Mouse (Mus musculus) lung, postnatal 0 days (tissue): ENCODE data around the gene Jmjd8. TPM values are rescaled to one million over a fixed set of nuclear protein-coding genes. Genes with fewer than 3 reads are reported as not detected.

Source experiments
- ATAC-seq: fragments of 200-750 bp; cut with Nextera tagmentation; 2 replicates; pipeline ENCODE4 v1.8.0; 2017; ENCODE audit warnings: moderate library complexity
- DNase-seq: peaks from one replicate; pipeline ENCODE4 v3.0.0-alpha.2; 2016; ENCODE audit warnings: low spot score
- H3K27ac ChIP-seq: fragments of 300-500 bp; sonication (generic); 2 replicates; pipeline ENCODE4 v1.5.1; 2014; ENCODE audit warnings: antibody characterized with exemption, mild to moderate bottlenecking, low read length, mixed read lengths
- H3K27me3 ChIP-seq: fragments of 300-500 bp; sonication (generic); replicated peaks from 2 replicates; pipeline ENCODE4 v1.6.1; 2014; ENCODE audit warnings: low read length, mixed read lengths; ENCODE audit not compliant: insufficient read depth
- H3K36me3 ChIP-seq: fragments of 300-500 bp; sonication (generic); 2 replicates; pipeline ENCODE4 v1.6.1; 2014; ENCODE audit warnings: low read length, mixed read lengths; ENCODE audit not compliant: insufficient read depth
- H3K4me1 ChIP-seq: fragments of 300-500 bp; sonication (generic); 2 replicates; pipeline ENCODE4 v1.6.1; 2014; ENCODE audit warnings: antibody characterized with exemption, low read depth, low read length, mixed read lengths; ENCODE audit not compliant: insufficient read depth
- H3K4me2 ChIP-seq: fragments of 300-500 bp; sonication (generic); replicated peaks from 2 replicates; pipeline ENCODE4 v1.6.1; 2014; ENCODE audit warnings: low read depth, mild to moderate bottlenecking, low read length, moderate library complexity, mixed read lengths
- H3K4me3 ChIP-seq: fragments of 300-500 bp; sonication (generic); 2 replicates; pipeline ENCODE4 v1.5.1; 2014; ENCODE audit warnings: low read depth, low read length
- H3K9ac ChIP-seq: fragments of 300-500 bp; sonication (generic); replicated peaks from 2 replicates; pipeline ENCODE4 v1.6.1; 2014; ENCODE audit warnings: low read depth, mild to moderate bottlenecking
- H3K9me3 ChIP-seq: fragments of 300-500 bp; sonication (generic); 2 replicates; pipeline ENCODE4 v1.6.1; 2016; ENCODE audit warnings: low read length, mixed read lengths
- CTCF ChIP-seq: IDR thresholded peaks from 2 replicates; pipeline ENCODE4 v1.5.1; 2016; ENCODE audit warnings: antibody characterized with exemption, mild to moderate bottlenecking
- EP300 ChIP-seq: IDR thresholded peaks from 2 replicates; pipeline ENCODE4 v1.6.1; 2016; ENCODE audit warnings: antibody characterized with exemption, mild to moderate bottlenecking, control low read depth
- WGBS: fragments of 180-500 bp; shearing (Covaris S2); extraction: QIAGEN DNeasy Blood & Tissue Kit; methylation state at CpG from one replicate; pipeline ENCODE4 v1.1.7; 2014; 5-methylcytosine and 5-hydroxymethylcytosine counted together
- polyA plus RNA-seq: library from polyadenylated mRNA; unstranded; fragments of >200 nt; fragmentation: Nextera tagmentation; extraction: Ambion mirVana; gene quantifications from 2 replicates; pipeline ENCODE4 v1.2.1, GENCODE M21; 2015

Jmjd8 gene
- polyA plus RNA-seq, 1 experiment from 2014 or later = 28.0 TPM

DNA sequence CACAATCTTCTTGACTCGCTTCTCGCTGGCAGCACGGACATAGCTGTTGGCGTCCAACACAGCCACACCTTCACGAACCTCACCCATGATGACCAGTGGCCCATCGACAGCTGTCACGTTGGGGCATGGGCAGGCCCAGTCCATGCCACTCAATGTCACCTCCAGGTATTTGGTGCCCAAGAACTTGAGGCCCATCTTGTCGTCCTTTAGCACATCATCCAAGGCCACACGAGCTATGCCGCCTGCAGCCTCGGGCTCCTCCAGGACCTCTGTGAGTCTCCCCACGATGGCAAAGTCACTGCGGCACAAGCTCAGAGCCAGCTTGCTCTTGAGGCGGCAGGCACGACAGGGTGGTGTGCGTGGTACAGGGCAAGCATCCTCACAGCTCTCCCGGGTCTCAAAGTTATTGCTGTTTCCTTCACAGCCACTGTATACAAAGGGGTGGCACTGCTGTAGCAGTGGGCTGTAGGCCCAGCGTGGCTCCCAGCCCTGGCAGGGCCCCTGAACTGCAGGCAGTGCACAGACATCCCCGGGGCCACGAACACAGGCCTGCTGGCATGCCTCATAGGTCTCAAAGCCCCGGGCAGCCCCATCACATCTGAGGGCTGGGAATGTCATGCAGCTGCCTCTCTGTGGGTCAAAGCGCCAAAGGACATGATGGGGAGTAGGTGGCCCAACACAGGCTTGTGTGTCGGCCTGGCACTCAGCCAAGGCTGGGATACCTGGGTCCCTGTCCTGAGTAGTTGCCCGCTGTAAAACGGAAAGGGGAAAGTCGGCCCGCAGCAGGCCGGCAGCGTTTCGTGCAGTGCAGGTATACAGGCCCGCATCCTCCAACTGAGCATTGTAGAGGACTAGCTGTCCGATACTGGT is 49.3 kb downstream of the Jmjd8 start:
- WGBS = 90% methylated on average over 32 of the region's 32 CpGs
- Histone ChIP-seq H3K9me3 (no peaks in the 10 kb centered on the region), H3K27me3 (no peaks in the 10 kb centered on the region), H3K4me2 (no peak overlapping the region), H3K9ac (no peak overlapping the region), H3K4me1 (peaks cover 6% of the 10 kb centered on the region; the same call in 1 of the 2 replicates), H3K4me3 (no peak overlapping the region), H3K36me3 (no peaks in the 10 kb centered on the region; the same call in 1 of the 2 replicates), H3K27ac (no peak overlapping the region)
- TF ChIP-seq CTCF (no peak), EP300 (no peak)
- DNase-seq = no peak
- ATAC-seq = no peak

DNA sequence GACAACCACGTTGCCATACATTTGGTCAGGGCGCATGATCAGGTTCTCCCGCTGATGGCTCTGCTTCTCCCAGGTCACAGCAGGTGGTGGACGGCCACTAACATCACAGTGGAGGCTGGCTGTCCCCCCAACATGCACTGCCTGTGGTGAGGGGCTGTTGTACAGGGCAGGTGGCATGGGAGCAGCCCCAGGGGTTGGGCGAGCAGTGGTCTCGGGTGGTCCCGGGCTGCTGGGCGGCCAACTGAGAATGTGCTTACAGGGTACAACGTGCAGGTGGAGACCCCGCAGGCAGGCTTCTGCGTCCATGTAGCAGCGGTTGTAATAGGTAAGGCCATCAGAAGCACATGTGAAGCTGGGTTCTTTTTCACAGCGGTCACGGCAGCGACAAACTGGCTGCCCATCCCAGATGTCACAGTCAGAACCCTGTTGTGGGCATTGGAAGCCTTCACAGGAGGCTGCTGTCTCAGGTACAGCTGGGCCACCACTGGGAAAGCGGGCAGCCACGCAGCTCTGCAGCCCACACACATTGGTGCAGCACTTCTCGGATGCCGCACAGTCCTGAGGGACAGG is 50.0 kb downstream of the Jmjd8 start:
- H3K27ac ChIP-seq = no peak overlapping the region
- no peak overlapping the region for H3K4me3 ChIP-seq
- no peak overlapping the region for H3K9ac ChIP-seq
- DNase-seq (no peak), ATAC-seq (no peak)
- TF ChIP-seq CTCF (no peak), EP300 (no peak)
- H3K36me3 ChIP-seq = peaks cover 6% of the 10 kb centered on the region; the same call in 1 of the 2 replicates
- no peaks in the 10 kb centered on the region for H3K9me3 ChIP-seq
- H3K27me3 ChIP-seq = no peaks in the 10 kb centered on the region
- H3K4me2 ChIP-seq = no peak overlapping the region
- 93% methylated on average over 19 of the region's 19 CpGs for WGBS
- peaks cover 6% of the 10 kb centered on the region; the same call in 1 of the 2 replicates for H3K4me1 ChIP-seq

DNA sequence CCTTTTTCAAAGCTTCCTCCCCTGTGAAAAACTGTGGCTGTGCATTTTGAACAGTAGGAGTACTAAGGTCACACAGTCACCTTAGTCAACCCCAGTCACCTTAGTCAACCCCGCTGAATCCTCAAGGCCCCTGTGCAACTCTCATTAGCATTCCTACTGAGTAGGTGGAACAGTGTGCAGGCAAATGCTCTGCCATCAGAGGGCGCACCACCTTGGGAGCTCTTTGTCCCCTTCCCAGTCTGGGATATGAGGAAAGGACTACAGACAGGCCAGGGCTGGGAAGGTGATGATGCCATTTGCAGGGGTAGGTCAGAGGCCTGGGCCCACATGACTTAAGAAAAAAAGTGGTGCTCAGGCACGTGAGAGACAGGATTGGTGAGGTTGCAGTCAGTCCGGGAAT is 50.6 kb downstream of the Jmjd8 start:
- H3K4me3 ChIP-seq = no peak overlapping the region
- H3K27ac ChIP-seq = no peak overlapping the region
- H3K27me3 ChIP-seq = no peaks in the 10 kb centered on the region
- DNase-seq = no peak
- WGBS = 65% methylated on average over 4 of the region's 4 CpGs
- peaks cover 6% of the 10 kb centered on the region; the same call in 1 of the 2 replicates for H3K4me1 ChIP-seq
- H3K9ac ChIP-seq = no peak overlapping the region
- H3K36me3 ChIP-seq = peaks cover 9% of the 10 kb centered on the region; the same call in 1 of the 2 replicates
- no peaks in the 10 kb centered on the region for H3K9me3 ChIP-seq
- H3K4me2 ChIP-seq = no peak overlapping the region
- no peak for TF ChIP-seq EP300
- peak; percentile 66 for TF ChIP-seq CTCF
- no peak for ATAC-seq

DNA sequence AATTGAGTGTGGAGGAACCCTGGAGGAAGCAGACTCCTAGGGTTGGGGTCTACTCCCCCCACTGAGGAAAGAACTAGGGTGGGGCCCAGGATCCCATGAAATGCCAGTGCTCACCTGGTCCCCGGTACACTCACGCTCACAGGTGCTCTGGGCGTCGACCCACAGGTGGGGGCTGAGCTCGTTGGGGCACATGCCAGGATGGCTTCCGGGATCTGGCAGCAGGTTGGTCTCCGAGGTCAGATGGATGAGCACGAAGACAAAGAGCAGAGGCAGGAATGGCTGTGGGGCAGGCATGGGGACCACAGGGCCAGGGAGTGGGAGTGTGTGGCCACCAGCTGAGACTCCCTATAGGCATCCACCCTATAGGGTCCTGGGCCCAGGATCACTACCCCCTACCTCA is 51.1 kb downstream of the Jmjd8 start:
- no peaks in the 10 kb centered on the region for H3K27me3 ChIP-seq
- no peak overlapping the region for H3K4me3 ChIP-seq
- DNase-seq (no peak), ATAC-seq (no peak)
- H3K9ac ChIP-seq = no peak overlapping the region
- H3K27ac ChIP-seq = no peak overlapping the region
- no peaks in the 10 kb centered on the region for H3K9me3 ChIP-seq
- WGBS = 76% methylated on average over 8 of the region's 8 CpGs
- TF ChIP-seq CTCF (no peak), EP300 (no peak)
- peaks cover 9% of the 10 kb centered on the region; the same call in 1 of the 2 replicates for H3K36me3 ChIP-seq
- H3K4me1 ChIP-seq = peaks cover 6% of the 10 kb centered on the region; the same call in 1 of the 2 replicates
- H3K4me2 ChIP-seq = no peak overlapping the region

DNA sequence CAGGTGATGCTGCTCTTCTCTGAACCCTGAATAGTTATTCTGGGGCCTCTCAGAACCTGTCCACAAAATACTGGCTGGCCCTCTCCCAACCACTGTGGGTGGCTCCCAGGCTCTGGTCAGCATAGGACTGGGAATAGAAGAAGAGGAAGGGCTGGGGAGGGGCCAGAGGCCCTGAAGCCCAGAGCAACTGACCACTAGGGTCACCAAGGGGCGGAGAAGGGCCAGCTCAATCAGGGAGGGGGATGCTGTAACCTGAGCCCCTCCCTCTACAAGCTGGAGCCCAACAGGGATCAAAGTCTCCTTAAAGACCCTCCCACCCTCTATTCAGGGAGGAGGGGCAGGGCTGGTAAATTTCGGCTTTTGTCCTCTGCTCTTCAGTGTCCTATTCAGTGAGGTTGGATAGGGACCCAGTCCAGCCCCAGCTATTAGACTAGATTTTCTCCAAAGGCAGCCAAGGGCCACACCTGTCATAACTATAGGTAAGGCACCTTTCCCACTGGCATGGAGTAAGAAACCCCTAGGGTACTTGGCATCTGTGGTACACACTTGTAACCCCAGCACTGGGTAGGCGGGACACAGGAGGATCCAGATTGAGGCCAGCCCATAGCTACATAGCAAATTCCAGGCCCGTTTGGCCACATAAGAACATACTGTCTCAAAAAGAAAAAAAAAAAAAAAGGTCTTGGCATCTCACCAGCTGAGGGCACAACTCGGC is 51.7 kb downstream of the Jmjd8 start, which contains the start of gene Wfikkn1:
Gene Wfikkn1 (minus strand): TSS at position 663 of the 715 bp plus-strand sequence.
- WGBS = 48% methylated on average over 5 of the region's 5 CpGs
- no peak within 1 kb of the TSS for H3K9ac ChIP-seq
- DNase-seq (no peak), ATAC-seq (no peak)
- no peak within 1 kb of the TSS for H3K27ac ChIP-seq
- H3K4me2 ChIP-seq = no peak within 1 kb of the TSS
- H3K4me3 ChIP-seq = no peak within 1 kb of the TSS
- no peak for TF ChIP-seq CTCF
- no peak for TF ChIP-seq EP300
- H3K4me1 ChIP-seq = peaks cover 6% of the 10 kb centered on the region; the same call in 1 of the 2 replicates
- no peaks in the 10 kb centered on the region for H3K27me3 ChIP-seq
- H3K9me3 ChIP-seq = no peaks in the 10 kb centered on the region
- peaks cover 9% of the 10 kb centered on the region; the same call in 1 of the 2 replicates for H3K36me3 ChIP-seq
